Mouse (Mus musculus) lung, adult 2 months (tissue): Measurements from ENCODE around the gene Farsa.

Source experiments
- CTCF ChIP-seq: fragments of 200-500 bp; IDR thresholded peaks from 2 replicates; pipeline ENCODE4 v1.5.1; 2011; ENCODE audit warnings: mild to moderate bottlenecking, low read length, control low read depth; ENCODE audit not compliant: insufficient read depth
- POLR2A ChIP-seq: fragments of 200-500 bp; IDR thresholded peaks from 2 replicates; pipeline ENCODE4 v1.6.1; 2011; ENCODE audit warnings: low read depth, mild to moderate bottlenecking, control low read depth, low read length, borderline replicate concordance; ENCODE audit errors: extremely low read depth

DNA sequence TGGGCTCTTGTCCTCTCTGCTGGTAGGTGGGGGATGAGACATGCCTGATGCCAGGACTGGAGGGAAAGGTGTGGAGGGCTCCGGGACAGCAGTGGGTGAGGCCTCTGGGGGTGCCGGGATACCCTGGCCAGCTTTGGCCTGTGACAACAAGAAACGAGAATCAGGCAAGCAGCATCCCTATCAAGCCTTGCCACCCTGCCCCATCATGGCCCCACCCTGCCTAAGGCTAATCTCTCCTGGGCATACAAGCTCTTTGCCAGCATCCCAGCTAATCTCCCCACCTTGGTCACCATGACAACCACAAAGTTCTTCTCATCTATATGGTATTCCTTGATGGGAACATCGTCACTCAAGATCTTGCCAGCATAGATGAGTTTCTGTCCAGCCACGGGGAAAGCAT lies 18.3 kb upstream of the Farsa start:
- TF ChIP-seq CTCF (no peak), POLR2A (no peak)
